Mouse (Mus musculus): ENCODE results near the gene Rgs5. TPM values are rescaled to one million over a fixed set of nuclear protein-coding genes. Genes with fewer than 3 reads are reported as not detected.

The Rgs5 gene
- polyA plus RNA-seq, 1 experiment from 2014 or later, result 19.4 TPM

DNA sequence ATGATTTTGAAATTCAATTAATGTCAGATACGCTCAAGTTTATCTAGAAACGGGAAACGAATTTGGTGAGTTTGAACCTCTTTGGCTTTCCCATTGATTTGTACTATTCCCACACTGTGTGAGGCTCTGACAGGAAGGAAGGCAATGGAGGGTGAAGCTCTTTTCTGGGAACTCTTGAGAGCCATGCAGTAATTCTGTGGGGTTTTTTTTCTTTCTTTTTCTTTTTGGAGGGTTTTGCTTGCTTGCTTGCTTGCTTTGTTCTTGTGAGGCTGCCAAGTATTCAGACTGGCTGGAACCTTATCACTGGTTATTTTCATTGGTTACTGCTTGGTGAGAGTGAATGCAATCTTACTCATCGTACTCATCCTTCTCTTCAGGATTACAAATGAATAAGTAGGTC is 17.0 kb downstream of the Rgs5 start:
- Histone ChIP-seq H3K27me3 (replicated peaks; ENCODE audit: control insufficient read depth, insufficient read depth, low read length) (no peaks in the 10 kb centered on the region), H3K9ac (replicated peaks; ENCODE audit: low read depth, low read length) (no peak overlapping the region), H3K4me3 (replicated peaks; ENCODE audit: low read length) (no peak overlapping the region), H3K4me1 (replicated peaks; ENCODE audit: control insufficient read depth, insufficient read depth, low read length) (no peaks in the 10 kb centered on the region), H3K4me2 (ENCODE audit: low read length) (no peak overlapping the region), H3K36me3 (ENCODE audit: control insufficient read depth, insufficient read depth) (no peaks in the 10 kb centered on the region), H3K9me3 (ENCODE audit: control insufficient read depth, low read length) (no peaks in the 10 kb centered on the region), H3K27ac (ENCODE audit: low read length) (no peak overlapping the region)
- 73% methylated on average over 4 of the region's 4 CpGs for WGBS
- no peak for ATAC-seq

DNA sequence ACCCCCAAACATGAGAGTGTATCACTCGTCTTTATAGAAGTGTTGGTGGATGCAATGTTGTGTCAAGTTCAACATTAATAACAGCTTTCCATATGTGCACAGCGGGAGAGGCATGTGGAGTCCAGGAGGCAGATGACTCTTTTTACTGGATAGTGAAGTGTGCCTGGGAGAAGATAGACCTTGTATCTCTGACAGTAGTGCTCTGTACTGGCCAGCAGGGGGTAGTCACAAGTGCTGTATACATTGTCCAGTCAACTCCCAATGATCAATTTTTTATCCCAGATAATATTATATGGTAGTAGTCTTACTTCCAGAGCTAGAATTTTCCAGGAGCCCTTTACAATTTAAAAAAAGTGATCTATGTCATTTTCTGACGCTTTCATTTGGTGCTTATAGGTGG is 18.8 kb downstream of the Rgs5 start:
- 64% methylated on average over 3 of the region's 3 CpGs for WGBS
- ATAC-seq, result no peak

DNA sequence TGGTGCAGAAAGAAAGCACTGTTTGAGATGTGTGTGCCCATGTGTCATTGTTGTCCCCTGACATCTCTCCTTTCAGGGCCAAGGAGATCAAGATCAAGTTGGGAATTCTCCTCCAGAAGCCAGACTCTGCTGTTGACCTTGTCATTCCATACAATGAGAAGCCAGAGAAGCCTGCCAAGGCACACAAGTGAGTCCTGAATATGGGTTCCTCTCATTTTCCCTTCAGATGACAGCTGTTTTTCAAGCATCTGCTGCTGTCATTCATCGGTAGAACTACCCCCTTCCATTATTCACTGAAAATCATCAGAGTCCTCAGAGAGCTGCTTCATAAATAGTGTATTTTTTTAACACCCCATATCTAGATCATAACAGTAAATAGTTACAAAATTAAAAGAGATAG is 21.4 kb downstream of the Rgs5 start:
- Histone ChIP-seq H3K4me3 (replicated peaks; ENCODE audit: low read length) (no peak overlapping the region), H3K27me3 (replicated peaks; ENCODE audit: control insufficient read depth, insufficient read depth, low read length) (no peaks in the 10 kb centered on the region), H3K4me2 (ENCODE audit: low read length) (no peak overlapping the region), H3K27ac (ENCODE audit: low read length) (no peak overlapping the region), H3K9me3 (ENCODE audit: control insufficient read depth, low read length) (no peaks in the 10 kb centered on the region), H3K4me1 (replicated peaks; ENCODE audit: control insufficient read depth, insufficient read depth, low read length) (no peaks in the 10 kb centered on the region), H3K36me3 (ENCODE audit: control insufficient read depth, insufficient read depth) (no peaks in the 10 kb centered on the region), H3K9ac (replicated peaks; ENCODE audit: low read depth, low read length) (no peak overlapping the region)
- 81% methylated on average over 1 of the region's 1 CpGs for WGBS
- ATAC-seq, result no peak

More for the DNA sequence above, 18.8 kb downstream of the Rgs5 start:
- no peak overlapping the region for H3K4me3 ChIP-seq (replicated peaks; ENCODE audit: low read length)
- H3K4me2 ChIP-seq (ENCODE audit: low read length), result no peak overlapping the region
- no peaks in the 10 kb centered on the region for H3K4me1 ChIP-seq (replicated peaks; ENCODE audit: control insufficient read depth, insufficient read depth, low read length)
- H3K9me3 ChIP-seq (ENCODE audit: control insufficient read depth, low read length), result no peaks in the 10 kb centered on the region
- H3K9ac ChIP-seq (replicated peaks; ENCODE audit: low read depth, low read length), result no peak overlapping the region
- H3K27me3 ChIP-seq (replicated peaks; ENCODE audit: control insufficient read depth, insufficient read depth, low read length), result no peaks in the 10 kb centered on the region
- H3K36me3 ChIP-seq (ENCODE audit: control insufficient read depth, insufficient read depth), result no peaks in the 10 kb centered on the region
- H3K27ac ChIP-seq (ENCODE audit: low read length), result no peak overlapping the region

DNA sequence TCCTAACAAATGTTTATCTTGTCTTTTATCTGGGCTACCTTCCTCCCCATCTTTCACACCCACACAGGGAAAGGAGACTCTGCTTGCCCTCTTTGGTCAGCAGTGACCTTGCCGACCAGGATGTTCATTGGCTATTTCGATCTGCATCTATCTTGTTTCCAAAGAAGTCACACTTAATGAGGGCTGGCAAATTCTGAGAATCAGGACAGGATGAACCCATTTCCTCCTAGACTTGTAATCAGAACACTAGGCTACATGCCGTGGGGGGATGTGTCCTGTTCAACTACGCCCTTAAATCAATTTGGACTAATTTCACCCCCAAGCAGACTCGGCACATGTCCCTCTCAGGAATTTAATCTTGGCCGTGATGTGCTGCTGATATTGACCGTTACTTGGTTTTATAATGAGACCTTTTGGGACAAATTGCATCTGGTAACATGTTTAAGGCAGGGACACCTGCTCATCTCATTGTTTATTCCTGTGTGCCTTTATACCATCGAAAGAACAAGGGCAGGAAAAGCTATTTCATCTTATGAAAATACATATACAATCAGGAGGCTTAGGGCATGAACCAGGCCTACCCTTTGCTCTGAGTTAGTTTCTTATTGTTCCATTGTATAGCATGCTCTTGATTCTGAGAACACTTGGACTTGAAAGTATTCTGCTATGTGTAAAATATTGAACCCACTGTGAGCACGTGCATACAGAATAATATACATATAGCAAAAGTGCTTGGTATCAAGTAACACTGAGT is 25.3 kb downstream of the Rgs5 start:
- Histone ChIP-seq H3K36me3 (ENCODE audit: control insufficient read depth, insufficient read depth) (no peaks in the 10 kb centered on the region), H3K9me3 (ENCODE audit: control insufficient read depth, low read length) (no peaks in the 10 kb centered on the region), H3K27ac (ENCODE audit: low read length) (no peak overlapping the region), H3K9ac (replicated peaks; ENCODE audit: low read depth, low read length) (no peak overlapping the region), H3K4me3 (replicated peaks; ENCODE audit: low read length) (no peak overlapping the region), H3K27me3 (replicated peaks; ENCODE audit: control insufficient read depth, insufficient read depth, low read length) (no peaks in the 10 kb centered on the region), H3K4me2 (ENCODE audit: low read length) (no peak overlapping the region), H3K4me1 (replicated peaks; ENCODE audit: control insufficient read depth, insufficient read depth, low read length) (no peaks in the 10 kb centered on the region)
- 92% methylated on average over 9 of the region's 9 CpGs for whole genome bisulfite sequencing
- no peak for ATAC-seq

DNA sequence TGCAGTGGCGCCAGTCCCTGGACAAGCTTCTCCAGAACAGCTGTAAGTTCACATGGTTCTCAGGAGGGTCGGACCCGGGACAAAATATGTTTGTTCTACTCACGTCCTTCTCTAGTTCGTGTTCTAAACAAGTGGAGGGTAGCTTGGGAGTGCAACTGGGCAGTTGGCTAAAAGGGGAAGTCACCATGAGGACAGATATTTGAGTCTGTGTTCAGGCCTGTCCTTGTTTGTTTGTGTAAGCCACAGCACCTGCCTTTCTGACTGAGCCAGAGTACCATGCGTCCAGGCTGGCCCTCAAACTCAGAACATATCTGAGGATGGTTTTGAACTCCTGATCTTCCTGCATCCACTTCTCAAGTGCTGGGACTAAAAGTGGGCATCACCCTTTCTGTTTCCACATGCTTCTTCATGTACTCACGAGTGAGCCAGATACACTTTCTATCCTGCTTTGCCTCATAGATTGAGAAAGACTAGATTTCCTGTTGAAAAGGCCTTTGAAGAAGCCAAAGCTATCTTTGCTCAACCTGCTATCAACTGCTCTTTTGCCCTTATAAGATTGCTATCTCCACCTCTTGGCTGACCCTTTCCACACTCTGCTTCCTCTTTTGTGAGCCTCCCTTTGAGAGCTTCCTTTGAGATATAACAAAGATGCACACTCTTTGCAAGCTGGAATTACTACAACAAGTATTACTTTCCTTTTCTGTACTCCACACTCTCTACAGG is 27.6 kb downstream of the Rgs5 start:
- WGBS, result 90% methylated on average over 7 of the region's 7 CpGs
- Histone ChIP-seq H3K4me2 (ENCODE audit: low read length) (no peak overlapping the region), H3K27me3 (replicated peaks; ENCODE audit: control insufficient read depth, insufficient read depth, low read length) (no peaks in the 10 kb centered on the region), H3K36me3 (ENCODE audit: control insufficient read depth, insufficient read depth) (no peaks in the 10 kb centered on the region), H3K27ac (ENCODE audit: low read length) (no peak overlapping the region), H3K9ac (replicated peaks; ENCODE audit: low read depth, low read length) (no peak overlapping the region), H3K4me3 (replicated peaks; ENCODE audit: low read length) (no peak overlapping the region), H3K4me1 (replicated peaks; ENCODE audit: control insufficient read depth, insufficient read depth, low read length) (no peaks in the 10 kb centered on the region), H3K9me3 (ENCODE audit: control insufficient read depth, low read length) (no peaks in the 10 kb centered on the region)
- ATAC-seq, result no peak

DNA sequence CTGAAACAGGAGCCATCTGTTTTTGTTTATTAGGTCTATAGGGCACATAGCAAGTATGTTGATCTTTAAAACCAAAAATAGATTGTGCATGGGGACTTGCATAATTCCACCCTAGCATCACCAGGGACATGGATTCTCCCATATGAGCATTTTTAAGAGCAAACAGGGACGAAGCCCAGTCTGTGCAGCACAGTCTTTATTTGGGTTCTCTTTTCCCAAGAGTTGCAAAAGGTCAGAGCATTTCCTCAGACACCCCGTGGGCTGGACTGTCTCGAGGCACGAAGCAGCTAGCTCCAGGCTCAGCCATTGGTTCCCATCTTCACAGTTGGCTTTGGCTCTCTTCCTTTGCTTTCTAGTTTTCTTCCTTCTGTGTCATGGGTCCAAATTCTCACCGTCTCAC is 30.0 kb downstream of the Rgs5 start:
- ATAC-seq, result no peak
- no peaks in the 10 kb centered on the region for H3K9me3 ChIP-seq (ENCODE audit: control insufficient read depth, low read length)
- no peak overlapping the region for H3K27ac ChIP-seq (ENCODE audit: low read length)
- no peak overlapping the region for H3K4me2 ChIP-seq (ENCODE audit: low read length)
- H3K4me3 ChIP-seq (replicated peaks; ENCODE audit: low read length), result no peak overlapping the region
- H3K36me3 ChIP-seq (ENCODE audit: control insufficient read depth, insufficient read depth), result no peaks in the 10 kb centered on the region
- 82% methylated on average over 5 of the region's 5 CpGs for WGBS
- H3K27me3 ChIP-seq (replicated peaks; ENCODE audit: control insufficient read depth, insufficient read depth, low read length), result no peaks in the 10 kb centered on the region
- H3K4me1 ChIP-seq (replicated peaks; ENCODE audit: control insufficient read depth, insufficient read depth, low read length), result no peaks in the 10 kb centered on the region
- no peak overlapping the region for H3K9ac ChIP-seq (replicated peaks; ENCODE audit: low read depth, low read length)

DNA sequence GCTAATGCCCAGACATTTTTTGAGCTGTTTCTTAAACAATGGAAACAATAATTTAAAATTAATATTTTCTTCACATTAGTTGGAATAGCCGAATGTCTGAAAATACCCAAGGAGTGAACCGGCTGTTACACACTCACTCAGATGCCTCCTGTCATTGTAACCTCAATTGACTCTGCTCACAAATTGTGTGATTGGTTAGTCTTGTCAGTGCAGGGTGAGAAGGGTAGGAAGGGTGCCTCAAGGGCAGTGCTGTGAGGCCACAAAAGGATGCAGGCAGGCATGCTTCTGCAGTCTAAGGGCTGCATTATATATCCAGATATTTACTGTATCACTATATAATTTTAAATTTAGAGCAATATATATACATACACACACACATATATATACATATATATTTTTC is 37.7 kb downstream of the Rgs5 start:
- no peak for ATAC-seq
- WGBS, result 64% methylated on average over 2 of the region's 2 CpGs

DNA sequence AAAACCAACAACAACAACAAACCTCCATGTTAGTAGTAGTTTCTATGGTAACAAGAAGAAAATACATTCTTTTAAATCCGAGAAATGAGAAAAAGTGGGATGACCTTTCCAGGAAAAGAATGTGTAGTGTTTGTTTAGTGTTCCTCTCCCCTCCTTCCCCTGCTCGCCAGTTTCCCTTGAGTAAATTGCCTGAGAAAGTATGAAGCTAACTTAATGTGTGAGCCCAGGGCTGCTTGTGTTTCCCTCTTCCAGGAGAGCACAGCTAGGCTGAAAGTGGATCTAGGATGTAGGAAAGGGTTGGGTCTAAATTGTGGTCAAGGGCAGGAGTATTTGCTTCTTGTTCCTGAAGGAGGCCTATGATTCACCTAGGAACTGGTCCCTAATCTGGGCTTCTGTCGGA is 38.2 kb downstream of the Rgs5 start:
- Histone ChIP-seq H3K9me3 (ENCODE audit: control insufficient read depth, low read length) (no peaks in the 10 kb centered on the region), H3K36me3 (ENCODE audit: control insufficient read depth, insufficient read depth) (no peaks in the 10 kb centered on the region), H3K27me3 (replicated peaks; ENCODE audit: control insufficient read depth, insufficient read depth, low read length) (no peaks in the 10 kb centered on the region), H3K4me3 (replicated peaks; ENCODE audit: low read length) (no peak overlapping the region), H3K27ac (ENCODE audit: low read length) (no peak overlapping the region), H3K4me2 (ENCODE audit: low read length) (no peak overlapping the region), H3K9ac (replicated peaks; ENCODE audit: low read depth, low read length) (no peak overlapping the region), H3K4me1 (replicated peaks; ENCODE audit: control insufficient read depth, insufficient read depth, low read length) (no peaks in the 10 kb centered on the region)
- no peak for ATAC-seq
- 80% methylated on average over 3 of the region's 3 CpGs for WGBS

More for the DNA sequence above, 37.7 kb downstream of the Rgs5 start:
- Histone ChIP-seq H3K9me3 (ENCODE audit: control insufficient read depth, low read length) (no peaks in the 10 kb centered on the region), H3K27me3 (replicated peaks; ENCODE audit: control insufficient read depth, insufficient read depth, low read length) (no peaks in the 10 kb centered on the region), H3K4me2 (ENCODE audit: low read length) (no peak overlapping the region), H3K4me1 (replicated peaks; ENCODE audit: control insufficient read depth, insufficient read depth, low read length) (no peaks in the 10 kb centered on the region), H3K9ac (replicated peaks; ENCODE audit: low read depth, low read length) (no peak overlapping the region), H3K4me3 (replicated peaks; ENCODE audit: low read length) (no peak overlapping the region), H3K27ac (ENCODE audit: low read length) (no peak overlapping the region), H3K36me3 (ENCODE audit: control insufficient read depth, insufficient read depth) (no peaks in the 10 kb centered on the region)

DNA sequence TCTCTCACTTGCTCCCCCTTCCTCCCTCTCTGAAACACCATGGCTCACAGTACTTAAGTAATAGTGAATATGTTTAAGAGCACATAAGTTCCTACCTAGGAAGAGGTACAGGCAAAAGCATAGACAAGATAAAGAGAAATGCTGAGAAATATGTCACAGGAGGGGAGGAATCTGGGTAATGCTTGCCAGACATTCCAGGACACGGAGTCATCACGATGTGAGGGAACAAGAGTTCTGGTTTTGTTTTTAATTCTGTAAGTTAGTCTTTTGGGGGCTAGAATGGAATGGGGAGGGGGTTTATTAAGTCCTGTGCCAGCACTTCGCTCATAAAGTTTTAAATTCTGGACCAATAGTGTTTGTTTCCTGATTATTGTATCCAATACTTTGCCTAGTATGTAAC is 40.1 kb downstream of the Rgs5 start:
- H3K27me3 ChIP-seq (replicated peaks; ENCODE audit: control insufficient read depth, insufficient read depth, low read length), result no peaks in the 10 kb centered on the region
- no peak overlapping the region for H3K4me3 ChIP-seq (replicated peaks; ENCODE audit: low read length)
- no peaks in the 10 kb centered on the region for H3K4me1 ChIP-seq (replicated peaks; ENCODE audit: control insufficient read depth, insufficient read depth, low read length)
- ATAC-seq, result no peak
- no peak overlapping the region for H3K27ac ChIP-seq (ENCODE audit: low read length)
- no peaks in the 10 kb centered on the region for H3K36me3 ChIP-seq (ENCODE audit: control insufficient read depth, insufficient read depth)
- no peak overlapping the region for H3K9ac ChIP-seq (replicated peaks; ENCODE audit: low read depth, low read length)
- no peak overlapping the region for H3K4me2 ChIP-seq (ENCODE audit: low read length)
- no peaks in the 10 kb centered on the region for H3K9me3 ChIP-seq (ENCODE audit: control insufficient read depth, low read length)
- 91% methylated on average over 3 of the region's 3 CpGs for WGBS

Measured in forebrain, embryonic 16.5 days (tissue).